Mouse (Mus musculus) kidney, postnatal 14 days (tissue): ENCODE measurements around the gene Gdpgp1.

Experiments
- DNase-seq: peaks from one replicate; pipeline ENCODE4 v3.0.0; 2022; ENCODE audit warnings: mixed read lengths

Gdpgp1 gene

GRCm38 (mm10) chr7:80199851-80200587, 32.6 kb upstream of the Gdpgp1 start:
- no peak for DNase-seq

GRCm38 (mm10) chr7:80200588-80200945, 32.1 kb upstream of the Gdpgp1 start:
- DNase-seq = no peak

- DNase-seq = no peak
Observed at GRCm38 (mm10) chr7:80200963-80201539, 31.6 kb upstream of the Gdpgp1 start.

GRCm38 (mm10) chr7:80201888-80202540, 30.7 kb upstream of the Gdpgp1 start:
- no peak for DNase-seq

GRCm38 (mm10) chr7:80202961-80203360, 29.7 kb upstream of the Gdpgp1 start:
- DNase-seq = no peak

GRCm38 (mm10) chr7:80203638-80204096, 29.0 kb upstream of the Gdpgp1 start:
- no peak for DNase-seq

- DNase-seq = no peak
Observed at GRCm38 (mm10) chr7:80204362-80204761, 28.3 kb upstream of the Gdpgp1 start.

- DNase-seq = no peak
Observed at GRCm38 (mm10) chr7:80204961-80205360, 27.7 kb upstream of the Gdpgp1 start.

- DNase-seq = no peak
Observed at GRCm38 (mm10) chr7:80205705-80206589, 26.7 kb upstream of the Gdpgp1 start.

- peak; percentile 75 for DNase-seq
Observed at GRCm38 (mm10) chr7:80207314-80207731, 25.3 kb upstream of the Gdpgp1 start.

- DNase-seq = peak; percentile 54
Observed at GRCm38 (mm10) chr7:80208026-80208642, 24.5 kb upstream of the Gdpgp1 start.

- DNase-seq = peak; percentile 57
Observed at GRCm38 (mm10) chr7:80208738-80209430, 23.8 kb upstream of the Gdpgp1 start.

GRCm38 (mm10) chr7:80209669-80210068, 23.0 kb upstream of the Gdpgp1 start:
- no peak for DNase-seq

GRCm38 (mm10) chr7:80210982-80211381, 21.7 kb upstream of the Gdpgp1 start:
- no peak for DNase-seq

GRCm38 (mm10) chr7:80213604-80214003, 19.1 kb upstream of the Gdpgp1 start:
- DNase-seq = no peak

- no peak for DNase-seq
Observed at GRCm38 (mm10) chr7:80214459-80214858, 18.2 kb upstream of the Gdpgp1 start.

GRCm38 (mm10) chr7:80215398-80215797, 17.3 kb upstream of the Gdpgp1 start:
- peak; percentile 83 for DNase-seq

- peak; percentile 55 for DNase-seq
Observed at GRCm38 (mm10) chr7:80216566-80216965, 16.1 kb upstream of the Gdpgp1 start.

- DNase-seq = no peak
Observed at GRCm38 (mm10) chr7:80218666-80219065, 14.0 kb upstream of the Gdpgp1 start.

- DNase-seq = no peak
Observed at GRCm38 (mm10) chr7:80220237-80220797, 12.3 kb upstream of the Gdpgp1 start.

- no peak for DNase-seq
Observed at GRCm38 (mm10) chr7:80221179-80221750, 11.4 kb upstream of the Gdpgp1 start.
